Mouse (Mus musculus) kidney, embryonic 16.5 days (tissue): Measurements from ENCODE around the gene Hoxa2. TPM values are rescaled to one million over a fixed set of nuclear protein-coding genes. Genes with fewer than 3 reads are reported as not detected.
A peak's percentile ranks its signal among the peaks of the same experiment; 100 is the strongest.

Experiments used
- ATAC-seq: fragments of 200-750 bp; cut with Nextera tagmentation; 2 replicates; pipeline ENCODE4 v1.8.0; 2017; ENCODE audit warnings: moderate TSS enrichment; ENCODE audit not compliant: low FRiP score, low TSS enrichment
- H3K27ac ChIP-seq: fragments of 300-500 bp; sonication (generic); 2 replicates; pipeline ENCODE4 v1.5.1; 2014; ENCODE audit warnings: low read length
- H3K27me3 ChIP-seq: fragments of 300-500 bp; sonication (generic); 2 replicates; pipeline ENCODE4 v1.6.1; 2014; ENCODE audit warnings: low read length, control low read depth, mixed read lengths; ENCODE audit not compliant: insufficient read depth
- H3K36me3 ChIP-seq: fragments of 300-500 bp; sonication (generic); 2 replicates; pipeline ENCODE4 v1.6.1; 2014; ENCODE audit warnings: low read length, control low read depth, mixed read lengths; ENCODE audit not compliant: insufficient read depth
- H3K4me1 ChIP-seq: fragments of 300-500 bp; sonication (generic); 2 replicates; pipeline ENCODE4 v1.6.1; 2014; ENCODE audit warnings: low read length, control low read depth, mixed read lengths; ENCODE audit not compliant: insufficient read depth
- H3K4me2 ChIP-seq: fragments of 300-500 bp; sonication (generic); replicated peaks from 2 replicates; pipeline ENCODE4 v1.6.1; 2014; ENCODE audit warnings: low read depth, low read length
- H3K4me3 ChIP-seq: fragments of 300-500 bp; sonication (generic); 2 replicates; pipeline ENCODE4 v1.5.1; 2014; ENCODE audit warnings: mild to moderate bottlenecking, low read length
- H3K9ac ChIP-seq: fragments of 300-500 bp; sonication (generic); replicated peaks from 2 replicates; pipeline ENCODE4 v1.6.1; 2014; ENCODE audit warnings: low read length
- H3K9me3 ChIP-seq: fragments of 300-500 bp; sonication (generic); 2 replicates; pipeline ENCODE4 v1.6.1; 2016; ENCODE audit warnings: low read length, control low read depth
- WGBS: fragments of 180-500 bp; shearing (Covaris S2); extraction: QIAGEN DNeasy Blood & Tissue Kit; methylation state at CpG from one replicate; pipeline ENCODE4 v1.1.7; 2014; 5-methylcytosine and 5-hydroxymethylcytosine counted together
- polyA plus RNA-seq: library from polyadenylated mRNA; unstranded; fragments of >200 nt; fragmentation: Nextera tagmentation; extraction: Ambion mirVana; gene quantifications from 2 replicates; pipeline ENCODE4 v1.2.1, GENCODE M21; 2015

Hoxa2 gene
- polyA plus RNA-seq, 1 experiment from 2014 or later, result 2.1 TPM

DNA sequence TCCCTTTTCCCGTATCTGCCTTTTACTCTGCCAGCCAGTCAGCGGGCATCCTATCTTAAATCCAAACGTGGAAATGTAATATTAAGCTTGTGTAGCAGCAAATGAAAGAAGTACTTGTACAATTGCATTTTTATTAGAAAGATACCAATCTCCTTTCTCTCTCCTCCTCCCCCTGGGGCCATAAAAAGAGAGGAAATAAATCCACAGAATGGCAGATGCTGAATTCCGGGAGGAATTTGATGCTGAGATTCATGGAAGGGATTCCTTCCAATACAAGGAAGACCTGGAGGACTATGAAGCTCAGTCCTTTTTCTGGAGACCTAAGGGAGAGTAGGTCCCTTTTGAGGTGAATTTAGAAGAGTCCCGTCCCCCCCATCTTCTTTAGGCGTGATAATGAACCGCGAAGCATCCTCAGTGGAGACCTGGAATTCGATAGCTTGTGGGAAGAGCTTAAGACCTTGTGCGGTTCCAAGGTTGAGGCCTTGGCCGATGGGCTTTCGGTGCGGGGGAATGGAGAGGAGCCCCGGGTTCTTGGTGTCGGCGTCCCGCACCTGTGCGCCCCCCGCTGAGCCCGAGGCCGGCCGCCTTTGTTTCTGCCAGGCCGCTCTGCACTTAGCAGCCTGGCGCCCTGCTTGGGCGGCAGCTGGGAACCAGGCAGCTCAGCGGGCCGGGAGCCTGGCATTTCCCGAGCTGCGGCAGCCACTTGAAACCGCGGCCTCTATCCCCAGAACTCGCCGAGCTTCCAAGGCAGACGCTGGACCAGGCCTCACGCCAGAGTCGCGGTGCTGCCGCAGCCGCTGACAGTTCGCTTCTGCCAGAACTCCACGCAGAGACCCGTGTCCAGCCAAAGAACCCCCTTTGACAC lies 3.8 kb upstream of the Hoxa2 start:
- H3K9me3 ChIP-seq, result no peaks in the 10 kb centered on the region
- 7% methylated on average over 41 of the region's 42 CpGs for WGBS
- peak overlapping the region; percentile 27 for H3K4me3 ChIP-seq
- peak overlapping the region; percentile 63 for H3K9ac ChIP-seq
- peak overlapping the region; percentile 82 for H3K27ac ChIP-seq
- H3K4me1 ChIP-seq, result peaks cover 97% of the 10 kb centered on the region
- H3K4me2 ChIP-seq, result peak overlapping the region; percentile 70
- H3K27me3 ChIP-seq, result no peaks in the 10 kb centered on the region
- ATAC-seq, result no peak
- H3K36me3 ChIP-seq, result peaks cover 7% of the 10 kb centered on the region; the same call in 1 of the 2 replicates

DNA sequence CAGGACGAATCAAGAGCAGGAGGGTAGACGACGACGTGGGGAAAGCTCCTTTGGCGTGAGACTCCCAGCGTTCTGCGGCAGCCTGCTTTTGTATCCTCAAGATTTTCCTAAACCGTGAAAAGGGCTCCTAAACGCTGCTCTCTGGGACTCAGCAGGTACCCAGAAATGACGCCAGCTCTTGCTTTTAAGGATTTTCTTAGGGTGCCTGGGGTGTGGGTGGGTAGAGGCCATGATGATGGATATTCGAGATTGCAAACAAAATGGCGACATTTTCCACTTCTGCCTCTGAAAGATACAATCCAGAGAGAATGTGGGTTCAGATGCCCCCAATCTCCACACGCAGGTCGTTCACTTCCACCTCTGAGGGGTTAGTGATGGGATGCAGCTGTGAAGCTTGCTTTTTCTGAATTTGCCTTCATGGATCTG lies 3.1 kb upstream of the Hoxa2 start:
- WGBS, result 35% methylated on average over 14 of the region's 14 CpGs
- Histone ChIP-seq H3K27me3 (no peaks in the 10 kb centered on the region), H3K4me1 (peaks cover 98% of the 10 kb centered on the region), H3K36me3 (peaks cover 7% of the 10 kb centered on the region; the same call in 1 of the 2 replicates), H3K27ac (peak overlapping the region; percentile 82), H3K4me2 (peak overlapping the region; percentile 70), H3K9ac (peak overlapping the region; percentile 63; the same call in 1 of the 2 replicates), H3K4me3 (peak overlapping the region; percentile 19), H3K9me3 (no peaks in the 10 kb centered on the region)
- no peak for ATAC-seq

DNA sequence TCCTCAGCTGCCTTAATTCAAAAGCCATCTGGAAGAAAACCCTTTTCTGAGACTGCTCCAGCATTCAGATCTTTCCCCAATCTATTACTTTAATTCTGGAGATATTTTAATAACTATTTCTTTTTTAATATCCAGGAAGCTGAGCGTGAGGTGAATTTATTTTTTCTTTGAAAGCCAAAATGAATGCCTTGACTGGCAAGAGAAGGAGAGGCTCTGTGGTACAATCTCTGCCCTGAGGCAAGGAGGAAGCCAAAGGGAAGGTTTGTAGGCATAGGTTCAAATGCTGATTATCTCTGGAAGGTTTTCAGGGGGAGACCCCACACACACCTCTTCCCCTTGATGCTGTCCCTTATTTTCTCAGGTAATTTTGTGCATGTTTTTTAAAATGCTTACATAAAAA lies 2.5 kb upstream of the Hoxa2 start:
- Histone ChIP-seq H3K27ac (peak overlapping the region; percentile 82), H3K4me1 (peaks cover 96% of the 10 kb centered on the region), H3K4me2 (peak overlapping the region; percentile 70), H3K9ac (peak overlapping the region; percentile 63), H3K4me3 (no peak overlapping the region), H3K27me3 (no peaks in the 10 kb centered on the region), H3K36me3 (peaks cover 7% of the 10 kb centered on the region; the same call in 1 of the 2 replicates), H3K9me3 (no peaks in the 10 kb centered on the region)
- 68% methylated on average over 1 of the region's 1 CpGs for WGBS
- no peak for ATAC-seq

DNA sequence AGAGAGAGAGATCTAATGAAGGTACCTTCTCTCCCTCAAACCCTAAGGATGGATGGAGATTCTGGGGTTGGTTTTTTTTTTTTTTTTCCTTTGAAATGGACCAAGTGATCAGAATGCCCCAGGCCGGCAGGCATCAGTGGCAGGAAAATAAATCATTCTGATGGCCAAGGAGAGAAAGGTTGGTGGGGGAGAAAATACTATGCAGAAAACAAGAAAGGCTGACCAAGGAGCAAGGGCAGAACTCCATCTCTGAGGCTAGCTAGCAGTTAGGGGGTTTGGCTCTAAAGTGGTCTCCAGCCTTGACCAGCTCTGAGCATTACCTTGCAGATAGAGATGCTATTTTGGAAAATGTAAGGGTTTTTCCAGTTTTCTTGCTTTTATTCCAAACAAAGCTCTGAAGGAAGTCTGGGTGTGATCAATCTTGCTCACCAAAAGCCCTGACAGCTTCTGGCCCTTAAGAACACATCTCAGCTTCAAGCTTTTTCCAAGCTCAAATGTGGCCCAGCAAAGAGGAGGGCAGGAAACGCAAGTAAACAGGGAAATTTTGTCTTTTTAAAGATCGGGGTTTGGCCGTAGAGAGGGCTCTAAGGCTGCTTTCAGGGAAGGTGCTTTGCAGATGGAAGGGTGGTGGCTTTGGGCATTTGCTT lies 1.9 kb upstream of the Hoxa2 start:
- no peak for ATAC-seq
- H3K27me3 ChIP-seq, result no peaks in the 10 kb centered on the region
- H3K4me3 ChIP-seq, result no peak overlapping the region
- peaks cover 96% of the 10 kb centered on the region for H3K4me1 ChIP-seq
- peaks cover 7% of the 10 kb centered on the region; the same call in 1 of the 2 replicates for H3K36me3 ChIP-seq
- no peaks in the 10 kb centered on the region for H3K9me3 ChIP-seq
- peak overlapping the region; percentile 82 for H3K27ac ChIP-seq
- H3K4me2 ChIP-seq, result peak overlapping the region; percentile 70
- 23% methylated on average over 4 of the region's 4 CpGs for WGBS
- H3K9ac ChIP-seq, result peak overlapping the region; percentile 54

DNA sequence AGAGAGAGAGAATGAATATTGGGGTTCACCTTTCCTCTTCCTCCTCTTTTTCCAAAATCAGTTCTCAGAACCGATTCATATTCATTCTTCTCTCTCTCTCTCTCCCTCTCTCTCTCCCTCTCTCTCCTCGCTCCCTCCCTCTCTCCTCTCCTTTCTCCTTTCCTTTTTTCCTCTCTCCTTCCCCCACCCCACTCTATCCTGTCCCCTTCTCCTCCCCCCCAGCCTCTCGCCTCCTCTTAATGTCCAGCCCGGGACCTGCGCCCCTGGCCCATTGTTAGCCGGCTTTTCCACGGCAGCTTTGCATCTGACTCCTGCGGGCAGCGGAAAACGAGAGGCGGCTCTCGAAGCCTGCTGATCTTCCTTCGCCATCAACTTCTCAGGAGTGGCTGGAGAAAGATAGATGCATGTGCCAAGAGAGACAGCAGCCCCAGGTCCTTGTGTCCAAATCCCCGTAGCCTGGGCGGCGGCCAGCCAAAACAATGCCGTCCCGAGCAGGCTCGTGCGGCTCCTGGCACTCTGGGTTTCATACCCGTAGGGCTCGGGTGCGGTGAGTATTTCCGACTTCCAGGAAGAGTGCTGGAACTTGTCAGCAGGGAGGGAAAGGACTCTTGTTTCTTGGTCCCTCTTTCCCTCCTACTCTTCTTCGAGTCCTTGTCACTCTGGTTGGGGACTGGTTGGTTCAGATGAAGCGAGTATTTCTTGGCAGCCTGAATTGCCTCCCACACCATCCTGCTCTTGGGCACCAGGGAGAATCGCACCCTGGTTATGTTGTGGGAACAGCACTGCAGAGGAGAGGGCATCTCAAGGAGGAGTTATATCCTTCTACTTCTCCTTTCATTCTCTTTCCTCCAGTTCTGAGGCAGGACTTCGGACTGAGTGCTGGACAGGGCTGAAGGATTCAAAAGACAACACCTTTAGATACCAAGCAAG lies 1.1 kb upstream of the Hoxa2 start:
- 6% methylated on average over 28 of the region's 28 CpGs for WGBS
- ATAC-seq, result no peak
- Histone ChIP-seq H3K27ac (peak overlapping the region; percentile 83), H3K9ac (peak overlapping the region; percentile 57), H3K9me3 (no peaks in the 10 kb centered on the region), H3K4me2 (peak overlapping the region; percentile 70), H3K4me3 (peak overlapping the region; percentile 49), H3K27me3 (no peaks in the 10 kb centered on the region), H3K36me3 (peaks cover 7% of the 10 kb centered on the region; the same call in 1 of the 2 replicates), H3K4me1 (peaks cover 95% of the 10 kb centered on the region)

DNA sequence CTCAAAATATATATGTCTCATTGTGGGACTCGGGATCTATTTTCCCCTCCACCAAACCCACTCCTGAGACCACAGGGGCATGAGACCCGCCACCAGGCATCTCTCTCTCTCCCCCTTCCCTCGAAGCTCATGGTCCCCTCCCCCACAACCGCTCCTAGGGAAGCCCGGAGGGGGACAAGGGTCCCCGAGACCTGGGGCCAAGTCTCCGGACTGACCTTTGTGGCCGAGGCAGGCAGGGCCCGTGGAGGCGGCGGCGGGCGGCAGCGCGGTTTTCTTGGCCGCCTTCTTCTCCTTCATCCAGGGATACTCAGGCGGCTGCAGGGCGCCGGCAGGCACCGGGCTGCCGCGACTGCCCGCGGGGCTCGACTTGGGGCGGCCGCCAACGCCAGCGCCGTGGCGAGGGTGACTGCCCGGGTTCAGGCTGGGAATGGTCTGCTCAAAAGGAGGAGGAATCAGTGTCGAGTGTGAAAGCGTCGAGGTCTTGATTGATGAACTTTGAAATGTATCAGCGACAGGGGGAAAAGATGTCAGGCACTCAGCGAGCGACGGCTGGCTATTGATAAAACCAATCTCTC lies 493 bp downstream of the Hoxa2 start:
- Histone ChIP-seq H3K4me2 (peak overlapping the region; percentile 70), H3K4me3 (peak overlapping the region; percentile 49), H3K9me3 (no peaks in the 10 kb centered on the region), H3K4me1 (peaks cover 95% of the 10 kb centered on the region), H3K36me3 (no peaks in the 10 kb centered on the region), H3K27ac (peak overlapping the region; percentile 83), H3K9ac (peak overlapping the region; percentile 75), H3K27me3 (no peaks in the 10 kb centered on the region)
- 1% methylated on average over 39 of the region's 39 CpGs for WGBS
- ATAC-seq, result peak; percentile 2; the same call in 1 of the 2 replicates

DNA sequence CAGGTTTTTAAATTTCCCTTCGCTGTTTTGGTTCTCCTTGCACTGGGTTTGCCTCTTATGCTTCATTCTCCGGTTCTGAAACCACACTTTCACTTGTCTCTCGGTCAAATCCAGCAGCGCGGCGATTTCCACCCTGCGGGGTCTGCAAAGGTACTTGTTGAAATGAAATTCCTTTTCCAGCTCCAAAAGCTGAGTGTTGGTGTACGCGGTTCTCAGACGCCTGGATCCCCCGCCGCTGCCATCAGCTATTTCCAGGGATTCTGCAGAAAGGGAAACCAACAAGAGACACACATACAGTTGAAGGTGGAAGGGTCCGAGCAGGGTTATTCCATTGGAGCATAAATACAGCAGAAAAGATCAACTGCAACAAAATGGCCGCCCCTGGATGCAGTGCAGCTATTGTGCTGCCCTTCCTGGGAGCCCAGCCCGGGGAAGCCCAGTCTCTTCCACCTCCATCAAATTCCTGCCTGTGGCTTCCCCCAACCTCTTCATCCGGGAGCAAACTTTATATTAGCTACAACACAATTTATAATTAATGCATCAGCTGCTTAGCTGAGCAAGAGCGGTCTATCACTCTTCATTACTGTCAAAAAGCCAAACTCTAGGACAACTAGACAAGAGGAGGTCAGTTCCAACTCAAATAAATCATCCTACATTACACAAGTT lies 1.1 kb downstream of the Hoxa2 start:
- Histone ChIP-seq H3K4me3 (peak overlapping the region; percentile 49), H3K9me3 (no peaks in the 10 kb centered on the region), H3K4me1 (peaks cover 90% of the 10 kb centered on the region), H3K9ac (peak overlapping the region; percentile 75), H3K27me3 (no peaks in the 10 kb centered on the region), H3K4me2 (peak overlapping the region; percentile 70), H3K36me3 (no peaks in the 10 kb centered on the region), H3K27ac (peak overlapping the region; percentile 83)
- WGBS, result 11% methylated on average over 17 of the region's 17 CpGs
- ATAC-seq, result no peak

DNA sequence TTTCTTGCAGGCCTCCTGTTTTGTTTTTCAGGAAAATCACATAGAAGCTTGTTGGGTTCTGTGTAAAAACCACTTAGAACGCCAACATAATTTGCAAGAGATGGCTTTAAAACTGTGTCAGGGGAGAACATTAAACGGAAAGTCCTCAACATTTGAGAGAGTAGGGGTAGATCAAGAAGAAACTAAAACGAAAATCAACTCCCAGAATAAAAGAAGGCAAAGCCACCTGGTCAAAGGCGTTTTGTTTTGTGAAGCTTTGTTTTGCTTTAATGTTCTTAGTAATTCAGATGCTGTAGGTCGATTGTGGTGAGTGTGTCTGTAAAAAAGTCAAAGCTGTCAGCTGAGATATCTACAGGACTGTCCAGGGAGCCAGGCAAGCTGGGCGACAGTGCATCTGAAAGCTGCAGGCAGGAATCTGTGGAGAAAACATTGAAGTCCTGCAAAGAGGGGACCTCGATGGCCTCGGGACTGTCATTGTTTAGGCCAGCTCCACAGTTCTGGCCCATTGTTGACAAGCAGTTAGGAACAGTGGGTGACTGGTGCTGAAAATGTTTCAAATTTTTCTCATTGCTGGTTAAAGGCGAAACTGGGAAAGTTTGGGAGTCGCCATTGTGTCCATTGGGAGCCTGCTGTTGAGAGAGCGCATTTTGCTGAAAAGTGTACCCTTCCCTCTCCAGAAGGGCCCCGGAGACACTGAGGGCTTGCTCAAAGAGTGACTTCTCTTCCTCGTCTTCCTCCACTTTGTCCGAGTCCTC lies 1.8 kb downstream of the Hoxa2 start:
- Histone ChIP-seq H3K27ac (peak overlapping the region; percentile 83), H3K9ac (peak overlapping the region; percentile 75), H3K4me2 (peak overlapping the region; percentile 70), H3K9me3 (no peaks in the 10 kb centered on the region), H3K27me3 (no peaks in the 10 kb centered on the region), H3K4me1 (peaks cover 86% of the 10 kb centered on the region), H3K36me3 (no peaks in the 10 kb centered on the region), H3K4me3 (peak overlapping the region; percentile 49)
- 25% methylated on average over 14 of the region's 14 CpGs for WGBS
- ATAC-seq, result no peak
